Mouse (Mus musculus) skeletal muscle tissue, adult 2 months (tissue): ENCODE results near the gene Gja10.
A peak's percentile ranks its signal among the peaks of the same experiment; 100 is the strongest.

Experiments
- DNase-seq: peaks from one replicate; pipeline ENCODE4 v3.0.0-alpha.2; 2012; ENCODE audit warnings: low read depth, low spot score

The Gja10 gene

GRCm38 (mm10) chr4:32602660-32603059 lies at the start of gene Gja10:
Gene Gja10 (minus strand): TSS chr4:32602760.
- DNase-seq = no peak

- DNase-seq = no peak
These were observed 49.1 kb upstream of the Gja10 start for GRCm38 (mm10) chr4:32651669-32652068.

- no peak for DNase-seq
These were observed 19.1 kb upstream of the Gja10 start for GRCm38 (mm10) chr4:32621637-32622036.

DNA sequence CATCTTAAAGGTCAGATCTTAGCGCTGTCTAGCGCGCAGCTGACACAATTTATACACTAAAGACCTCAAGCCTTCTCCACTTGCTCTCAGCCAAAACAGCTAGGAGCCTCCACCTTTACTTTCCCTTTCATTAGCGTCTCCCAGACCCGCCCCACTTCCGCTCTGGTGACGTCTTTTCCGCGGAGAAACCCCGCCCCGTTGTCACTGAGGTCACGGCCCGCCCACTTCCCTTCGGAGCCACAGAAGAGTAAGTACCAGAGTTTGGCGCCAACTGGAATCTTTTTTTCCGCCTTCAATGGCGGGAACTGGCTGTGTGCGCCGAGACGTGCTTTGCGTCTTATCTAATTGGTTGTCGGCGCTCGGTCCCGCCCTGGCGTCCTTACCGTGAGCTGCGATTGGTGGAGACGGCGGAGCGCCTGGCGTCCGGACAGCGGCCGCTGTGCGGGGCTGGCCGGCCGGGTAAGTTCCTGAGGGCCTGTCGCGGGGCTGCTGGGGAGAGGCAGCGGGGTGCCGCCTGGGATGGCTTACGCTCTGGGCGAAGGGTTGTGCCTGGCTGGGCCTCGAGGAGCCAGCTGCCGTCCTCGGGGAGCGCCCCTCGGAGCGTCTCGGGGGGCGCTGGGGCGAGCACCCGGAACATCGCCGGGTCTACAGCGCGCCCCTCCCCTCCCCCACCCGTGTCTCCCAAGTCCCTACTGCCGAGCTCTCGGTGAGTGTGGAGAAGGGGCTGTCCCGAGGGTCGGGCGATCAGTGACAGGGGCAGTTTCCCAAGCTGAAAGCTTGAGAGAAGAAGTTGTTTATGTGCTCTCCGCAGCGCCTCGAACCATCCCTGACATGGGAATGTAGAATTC lies 12.7 kb upstream of the Gja10 start, which contains the start of gene Casp8ap2:
Casp8ap2 (plus strand) TSS at position 418 of the 848 bp plus-strand sequence.
- peak; percentile 98 for DNase-seq

- DNase-seq = no peak
These were observed 1.4 kb downstream of the Gja10 start for GRCm38 (mm10) chr4:32601135-32601534.

DNA sequence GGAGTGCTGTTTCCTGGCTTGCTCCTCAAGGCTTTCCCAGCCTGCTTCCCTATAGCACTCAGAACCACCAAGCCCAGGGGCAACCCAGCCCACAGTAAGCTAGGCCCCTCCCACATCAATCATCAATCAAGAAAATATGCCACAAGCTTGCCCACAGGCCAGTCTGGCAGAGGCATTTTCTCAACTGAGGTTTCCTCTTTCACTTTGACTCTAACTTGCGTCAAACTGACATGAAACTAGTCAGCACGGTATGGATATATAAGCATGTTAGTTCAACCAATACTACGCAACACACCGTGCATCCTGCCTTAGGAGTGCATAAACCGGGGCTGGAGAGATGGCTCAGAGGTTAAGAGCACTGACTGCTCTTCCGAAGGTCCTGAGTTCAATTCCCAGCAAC lies 14.3 kb downstream of the Gja10 start:
- no peak for DNase-seq

DNA sequence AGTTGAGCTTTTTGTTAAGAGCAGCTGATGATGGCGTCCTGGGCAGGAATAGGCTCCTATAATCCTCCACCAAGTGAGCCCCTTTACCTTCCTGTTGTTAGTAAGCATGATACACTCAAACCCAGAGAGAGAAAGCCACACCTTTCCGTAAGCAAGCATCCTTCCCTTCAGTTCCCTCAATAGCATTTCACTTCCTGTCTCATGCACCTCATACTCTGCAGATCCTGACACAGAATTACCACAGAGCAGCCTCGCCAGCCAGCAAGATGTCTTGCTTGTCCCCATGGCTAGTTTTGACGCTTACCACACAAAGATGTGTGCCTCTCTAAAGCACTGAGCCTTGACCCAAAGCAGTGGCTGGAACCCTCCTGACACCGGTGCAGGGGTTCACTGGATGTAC lies 15.0 kb downstream of the Gja10 start:
- no peak for DNase-seq

DNA sequence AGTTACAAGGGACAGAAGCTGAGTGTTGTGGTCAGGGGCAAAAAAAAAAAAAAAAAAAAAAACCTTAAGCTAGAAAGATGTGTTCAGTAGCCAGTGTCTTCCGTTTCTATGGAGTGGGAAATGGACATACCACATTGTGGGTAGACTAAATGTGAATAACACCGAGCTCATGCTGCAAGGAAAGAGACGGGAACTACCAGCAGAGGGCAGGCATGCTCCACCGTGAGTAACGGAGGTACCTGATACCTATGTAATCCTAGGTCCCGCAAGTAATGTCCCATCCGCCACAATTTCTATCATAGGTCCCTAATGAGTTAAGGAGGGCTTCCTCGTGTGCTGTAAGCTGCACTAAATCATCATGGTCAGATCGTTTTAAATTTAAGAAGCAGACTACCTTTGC lies 16.0 kb downstream of the Gja10 start:
- DNase-seq = no peak

DNA sequence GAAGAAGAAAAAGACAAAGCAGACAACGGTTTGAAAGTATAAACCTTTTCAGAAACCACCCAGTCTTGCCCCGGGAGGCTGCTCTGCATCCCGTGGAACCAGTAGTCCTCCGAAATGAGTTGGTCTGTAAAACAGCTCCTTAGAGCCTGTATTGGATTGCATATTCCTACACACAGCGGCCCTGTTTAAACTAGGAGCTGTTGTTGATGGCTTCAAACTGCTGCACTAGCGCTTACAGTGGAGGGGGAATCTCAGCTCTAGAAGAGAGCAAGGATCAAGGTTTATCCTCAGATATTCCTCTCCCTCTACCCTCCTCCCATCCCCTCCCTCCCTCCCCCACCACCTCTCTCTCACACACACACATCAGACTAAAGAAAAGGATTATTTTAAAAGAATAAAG lies 18.4 kb downstream of the Gja10 start:
- no peak for DNase-seq

- DNase-seq = no peak
These were observed 22.7 kb downstream of the Gja10 start for GRCm38 (mm10) chr4:32579850-32580249.

GRCm38 (mm10) chr4:32575165-32575564 lies 27.4 kb downstream of the Gja10 start:
- no peak for DNase-seq

- DNase-seq = no peak
These were observed 28.0 kb downstream of the Gja10 start for GRCm38 (mm10) chr4:32574604-32575003.

DNA sequence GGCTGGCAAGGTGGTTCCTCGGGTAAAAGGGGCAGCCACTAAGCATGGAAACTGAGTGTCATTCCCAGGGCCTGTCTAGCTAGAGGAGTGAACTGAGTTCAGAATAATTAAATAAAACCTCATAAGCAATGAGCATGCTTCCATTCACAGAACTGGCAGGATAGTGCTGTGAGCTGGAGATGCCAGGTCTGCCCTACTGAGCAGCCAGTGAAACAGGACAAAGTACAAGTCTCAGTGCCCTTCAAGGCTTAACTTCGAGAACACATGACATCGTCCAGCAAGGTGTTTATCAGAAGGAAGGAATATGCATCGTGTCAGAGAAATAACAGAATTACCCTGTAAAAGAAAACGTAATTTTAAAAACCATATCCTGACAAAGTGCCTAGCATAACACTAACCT lies 29.0 kb downstream of the Gja10 start:
- DNase-seq = no peak

DNA sequence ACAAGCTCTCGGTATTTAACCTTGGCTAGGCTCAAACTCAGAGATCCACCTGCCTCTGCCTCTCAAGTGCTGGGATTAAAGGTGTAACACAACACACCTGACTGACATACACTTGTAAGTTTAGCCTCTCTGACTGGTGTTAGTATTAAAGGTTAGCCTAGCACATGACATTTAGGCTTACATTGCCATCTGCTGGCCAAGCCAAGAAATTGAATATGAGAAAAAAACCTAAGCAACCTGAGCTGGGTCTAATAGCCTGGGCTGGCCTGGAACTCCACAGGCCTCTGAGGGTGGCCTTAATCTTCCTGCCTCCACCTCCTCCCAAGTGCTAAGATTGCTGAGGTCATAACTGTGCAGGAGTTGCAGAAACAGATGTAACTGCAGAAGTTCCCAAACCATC lies 30.4 kb downstream of the Gja10 start:
- peak; percentile 61 for DNase-seq

- DNase-seq = no peak
These were observed 31.1 kb downstream of the Gja10 start for GRCm38 (mm10) chr4:32571441-32571840.

- DNase-seq = no peak
These were observed 31.6 kb downstream of the Gja10 start for GRCm38 (mm10) chr4:32570939-32571317.

DNA sequence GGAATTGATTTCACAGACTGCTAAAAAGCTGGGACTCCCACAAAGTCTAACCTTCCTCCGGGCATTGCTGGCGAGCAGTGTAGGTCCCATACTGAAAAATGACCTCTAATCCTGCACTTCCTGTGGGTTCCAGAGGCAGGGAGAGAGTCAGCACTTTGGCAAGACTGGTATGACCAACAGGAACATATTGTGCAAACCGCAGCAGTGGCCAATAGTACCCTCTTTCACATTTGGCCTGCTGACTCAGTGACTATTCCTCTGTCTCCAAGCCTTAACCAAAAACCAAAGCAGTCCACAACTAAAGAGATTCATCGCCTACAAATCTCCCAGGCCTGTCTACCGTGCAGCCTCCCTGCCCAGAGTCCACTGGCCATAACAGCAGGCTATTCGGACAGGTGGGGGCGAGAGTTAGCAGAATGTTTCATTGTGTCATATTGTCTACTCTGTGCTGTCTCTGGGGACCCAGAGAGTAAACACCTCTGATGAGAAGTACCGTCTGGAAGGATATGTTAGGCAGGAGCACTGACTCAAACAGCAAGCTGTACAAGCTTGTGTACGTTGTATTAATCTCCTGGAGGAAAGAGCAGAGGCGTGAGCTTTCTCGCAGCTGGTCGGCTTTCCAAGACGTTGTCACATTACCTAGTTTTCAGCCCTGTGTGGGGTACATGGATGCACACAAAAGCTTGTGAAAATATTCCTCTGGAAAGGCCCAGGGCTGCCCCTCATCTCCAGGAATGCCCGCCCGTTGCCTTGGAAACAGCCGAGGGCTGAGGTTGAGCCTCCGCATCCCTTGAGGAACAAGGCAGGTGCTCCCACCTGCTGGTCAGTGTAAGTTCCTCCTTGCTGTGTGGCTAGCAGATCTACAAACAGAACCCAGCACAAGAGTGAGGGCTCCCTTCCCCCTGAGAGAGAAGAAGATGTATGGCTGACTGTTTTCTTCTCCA lies 32.3 kb downstream of the Gja10 start:
- DNase-seq = peak; percentile 48

- DNase-seq = no peak
These were observed 33.5 kb downstream of the Gja10 start for GRCm38 (mm10) chr4:32569054-32569453.

- DNase-seq = no peak
These were observed 37.6 kb downstream of the Gja10 start for GRCm38 (mm10) chr4:32564918-32565317.

GRCm38 (mm10) chr4:32564416-32564815 lies 38.1 kb downstream of the Gja10 start:
- DNase-seq = no peak

- DNase-seq = no peak
These were observed 40.0 kb downstream of the Gja10 start for GRCm38 (mm10) chr4:32562319-32563115.
